Mouse (Mus musculus) bone marrow, adult 2 months (tissue): ENCODE data around the gene Cd200r3. TPM values are rescaled to one million over a fixed set of nuclear protein-coding genes. Genes with fewer than 3 reads are reported as not detected.

Experiments
- H3K27ac ChIP-seq: fragments of 200-500 bp; 2 replicates; pipeline ENCODE4 v1.5.1; 2012; ENCODE audit warnings: low read depth, mild to moderate bottlenecking, control low read depth, inconsistent platforms, low read length; ENCODE audit not compliant: control insufficient read depth, poor library complexity, insufficient read depth
- H3K4me1 ChIP-seq: fragments of 200-500 bp; 2 replicates; pipeline ENCODE4 v1.6.1; 2011; ENCODE audit warnings: low read length; ENCODE audit not compliant: control insufficient read depth, insufficient read depth
- H3K4me3 ChIP-seq: fragments of 200-500 bp; replicated peaks from 2 replicates; pipeline ENCODE3; 2011; ENCODE audit warnings: mild to moderate bottlenecking, low read depth, low read length, control low read depth; ENCODE audit not compliant: control insufficient read depth
- CTCF ChIP-seq: fragments of 200-500 bp; IDR thresholded peaks from 2 replicates; pipeline ENCODE4 v1.5.1; 2011; ENCODE audit warnings: low read length, control low read depth; ENCODE audit not compliant: control insufficient read depth, insufficient read depth
- POLR2A ChIP-seq: fragments of 200-500 bp; IDR thresholded peaks from 2 replicates; pipeline ENCODE4 v1.6.1; 2011; ENCODE audit warnings: low read depth, mild to moderate bottlenecking, control low read depth, low read length, borderline replicate concordance; ENCODE audit not compliant: control insufficient read depth
- WGBS: fragments of 180-500 bp; shearing (Covaris S2); methylation state at CpG from one replicate; pipeline ENCODE4 v1.1.7; 2018; 5-methylcytosine and 5-hydroxymethylcytosine counted together
- polyA plus RNA-seq: library from polyadenylated mRNA; stranded (reverse); fragments of >200 nt; gene quantifications from 2 replicates; pipeline ENCODE4 v1.2.4, GENCODE M21; 2011; ENCODE audit warnings: low replicate concordance; ENCODE audit not compliant: missing spikeins, insufficient read depth, insufficient read length

Gene Cd200r3
- 4.6 TPM in 1 of 2 replicates, not detected in the other for polyA plus RNA-seq

DNA sequence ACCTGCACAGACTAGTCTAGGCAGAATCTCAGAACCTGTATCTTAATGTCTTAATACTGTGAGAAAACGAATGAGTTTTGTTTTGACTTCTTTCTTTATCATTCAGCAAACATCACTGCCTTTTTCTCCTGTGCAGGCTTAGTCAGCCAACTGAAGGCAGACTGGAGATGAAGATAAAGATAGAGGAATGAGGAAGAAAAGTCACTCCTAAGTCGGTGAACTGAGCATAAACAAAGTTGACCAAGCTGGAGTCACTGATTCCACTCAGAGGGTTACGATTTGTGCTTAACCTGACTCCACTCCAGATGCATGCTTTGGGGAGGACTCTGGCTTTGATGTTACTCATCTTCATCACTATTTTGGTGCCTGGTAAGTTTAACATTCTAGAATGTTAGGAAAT is at the start of gene Cd200r3:
TSS of gene Cd200r3 (plus strand) at position 211 of the 400 bp plus-strand sequence.
- 15% methylated on average over 3 of the region's 3 CpGs for WGBS
- Histone ChIP-seq H3K4me3 (no peak within 1 kb of the TSS), H3K4me1 (no peaks in the 10 kb centered on the region), H3K27ac (no peak within 1 kb of the TSS)
- no peak for TF ChIP-seq POLR2A

DNA sequence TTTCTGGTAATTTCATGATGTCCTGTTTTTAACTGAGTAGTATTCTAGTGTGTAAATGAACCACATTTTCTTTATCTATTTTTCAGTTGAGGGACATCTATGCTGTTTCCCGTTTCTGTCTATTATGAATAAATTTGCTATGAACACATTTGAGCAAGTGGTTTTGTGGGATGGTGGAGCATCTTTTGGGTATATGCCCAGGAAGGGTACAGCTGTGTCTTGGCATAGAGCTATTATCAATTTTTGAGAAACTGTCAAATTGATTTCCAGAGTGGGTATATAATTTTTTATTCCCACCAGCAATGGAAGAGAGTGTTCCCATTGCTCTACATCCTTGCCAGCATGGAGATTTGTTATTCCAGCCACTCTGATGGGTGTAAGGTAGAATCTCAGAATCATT is 11.5 kb upstream of the Cd200r3 start:
- 68% methylated on average over 1 of the region's 1 CpGs for WGBS
- no peak overlapping the region for H3K4me3 ChIP-seq
- no peaks in the 10 kb centered on the region for H3K4me1 ChIP-seq
- no peak overlapping the region for H3K27ac ChIP-seq
- TF ChIP-seq POLR2A (no peak), CTCF (no peak)

DNA sequence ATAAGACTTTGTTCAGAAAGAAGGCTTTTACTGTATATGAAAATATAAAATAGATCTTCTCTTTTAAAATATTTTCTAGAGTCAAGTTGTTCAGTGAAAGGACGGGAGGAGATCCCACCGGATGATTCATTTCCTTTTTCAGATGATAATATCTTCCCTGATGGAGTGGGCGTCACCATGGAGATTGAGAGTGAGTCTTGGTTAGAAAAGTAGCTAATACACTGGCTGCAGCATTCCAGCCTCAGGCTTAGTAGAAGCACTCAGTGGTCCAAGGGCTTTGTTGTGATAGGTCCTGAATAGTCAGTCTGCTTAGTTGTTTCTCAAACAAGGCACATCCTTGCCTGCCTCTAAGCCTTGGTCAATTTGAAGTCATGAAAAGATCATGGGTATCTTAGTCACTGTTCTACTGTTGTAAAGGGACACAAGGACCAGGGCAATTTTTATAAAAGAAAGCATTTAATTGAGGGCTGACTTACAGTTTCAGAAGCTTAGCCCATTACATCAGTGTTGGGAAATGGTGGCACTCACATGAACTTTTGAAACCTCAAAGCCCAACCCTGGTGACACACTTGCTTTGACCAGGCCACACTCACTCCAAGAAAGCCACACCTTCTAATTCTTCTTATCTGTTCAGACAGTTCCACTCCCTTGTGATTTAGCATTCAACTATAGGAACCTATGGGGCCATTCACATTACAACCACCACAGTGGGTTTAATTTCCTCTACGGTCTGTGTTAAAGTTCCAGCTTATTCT is 8.1 kb downstream of the Cd200r3 start:
- TF ChIP-seq POLR2A = no peak
- Histone ChIP-seq H3K4me3 (no peak overlapping the region), H3K27ac (no peak overlapping the region), H3K4me1 (no peaks in the 10 kb centered on the region)
- 55% methylated on average over 4 of the region's 4 CpGs for WGBS

DNA sequence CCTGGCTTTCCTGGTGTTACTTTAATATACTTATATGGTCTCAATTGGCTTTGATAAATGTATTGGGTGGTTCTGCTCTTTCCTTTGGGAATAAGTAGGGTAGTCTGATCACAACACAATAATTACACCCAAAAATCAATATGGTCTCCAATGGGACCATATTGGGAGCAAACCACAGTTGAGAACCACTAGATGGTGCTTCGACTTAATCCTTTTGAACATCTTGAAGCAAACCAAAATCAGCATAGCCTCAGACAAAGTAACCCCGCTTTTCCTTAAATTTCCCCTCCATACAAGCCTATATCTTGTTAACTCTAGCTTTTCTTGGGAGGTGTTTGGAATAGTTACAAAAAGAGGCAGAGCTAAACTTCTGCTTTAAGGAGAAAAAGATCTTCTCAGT is 18.8 kb downstream of the Cd200r3 start:
- no peak for TF ChIP-seq POLR2A
- no peak for TF ChIP-seq CTCF
- Histone ChIP-seq H3K27ac (no peak overlapping the region), H3K4me3 (no peak overlapping the region), H3K4me1 (peaks cover 3% of the 10 kb centered on the region; the same call in 1 of the 2 replicates)
- 45% methylated on average over 2 of the region's 2 CpGs for WGBS

DNA sequence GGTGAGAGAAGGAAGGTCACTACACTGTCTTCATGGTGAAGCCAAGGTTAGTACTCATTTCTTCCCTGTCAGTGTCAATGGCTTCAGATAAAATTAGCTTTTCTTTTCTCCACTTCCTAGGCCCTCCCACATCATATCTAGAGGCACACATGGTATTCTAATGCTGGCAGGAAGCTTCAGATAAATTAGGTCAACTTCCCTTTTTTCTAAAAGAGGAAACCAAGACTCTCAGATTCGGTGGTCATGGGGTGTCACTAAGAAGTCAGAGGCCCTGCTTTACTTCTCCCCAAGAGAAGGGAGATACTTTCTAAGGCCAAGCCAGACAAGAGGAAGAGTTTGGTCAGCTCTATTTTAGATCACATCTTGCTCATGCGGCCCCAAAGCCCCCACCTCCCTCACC is 19.3 kb downstream of the Cd200r3 start:
- Histone ChIP-seq H3K27ac (peak overlapping the region; percentile 85), H3K4me3 (no peak overlapping the region), H3K4me1 (peaks cover 3% of the 10 kb centered on the region; the same call in 1 of the 2 replicates)
- WGBS = 3% methylated on average over 2 of the region's 2 CpGs
- TF ChIP-seq CTCF = no peak
- no peak for TF ChIP-seq POLR2A

DNA sequence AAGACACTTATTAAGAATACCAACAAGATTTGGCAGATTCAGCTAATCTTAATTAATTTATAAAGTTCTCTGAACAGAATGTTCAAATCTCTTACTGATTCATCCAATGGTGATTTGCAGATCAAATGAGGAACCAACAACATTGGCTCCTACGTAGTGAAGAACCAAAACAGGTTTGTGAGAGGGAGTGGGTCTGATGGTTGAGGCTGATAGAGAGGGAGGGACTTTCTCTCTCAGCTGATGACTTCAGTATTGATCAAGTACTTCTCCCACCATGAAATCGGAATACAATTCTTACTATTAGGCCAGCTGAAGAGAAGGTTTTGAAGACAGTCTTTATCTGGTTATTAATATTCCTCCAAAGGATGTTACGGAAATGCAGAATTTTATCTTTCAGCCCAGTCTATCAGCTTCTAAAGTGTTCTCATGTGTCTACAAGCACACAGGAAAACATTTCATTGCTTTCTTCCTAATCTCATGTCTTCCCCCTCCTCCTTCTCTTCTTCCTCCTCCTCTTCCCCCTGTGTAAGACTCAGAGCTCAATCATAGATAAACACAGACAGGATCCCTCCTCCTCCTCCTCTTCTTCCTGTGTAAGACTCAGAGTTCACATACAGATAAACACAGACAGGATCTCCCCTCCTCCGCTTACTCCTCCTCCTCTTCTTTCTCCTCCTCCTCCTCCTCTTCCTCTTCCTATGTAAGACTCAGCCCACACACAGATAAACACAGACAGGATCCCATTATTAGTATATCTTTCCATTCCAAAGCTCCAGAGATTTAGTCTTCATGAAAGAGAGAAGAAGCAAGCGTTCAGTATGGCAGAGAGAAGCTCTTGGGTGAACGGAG is 21.3 kb downstream of the Cd200r3 start:
- Histone ChIP-seq H3K4me3 (no peak overlapping the region), H3K4me1 (peaks cover 3% of the 10 kb centered on the region; the same call in 1 of the 2 replicates), H3K27ac (no peak overlapping the region)
- TF ChIP-seq POLR2A (no peak), CTCF (no peak)
- WGBS = 66% methylated on average over 6 of the region's 6 CpGs

DNA sequence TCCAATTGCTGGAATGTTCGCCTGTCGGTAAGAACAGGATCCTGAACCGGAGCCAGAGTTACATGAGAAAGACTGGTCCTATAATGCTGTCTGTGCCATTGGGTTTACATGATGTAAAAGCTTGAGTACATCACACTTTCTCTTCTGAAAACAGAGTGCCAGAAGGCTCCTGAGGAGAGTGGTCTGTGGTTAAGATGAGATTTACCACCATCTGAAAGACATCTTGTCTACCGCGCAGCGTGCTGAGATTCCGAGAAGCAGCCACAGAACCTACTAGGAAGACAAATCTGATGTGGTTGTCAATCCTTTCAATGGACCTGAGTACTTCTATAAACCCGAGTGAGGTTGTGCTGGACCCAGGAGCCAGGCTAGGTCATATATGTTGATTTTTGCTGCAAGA is 21.9 kb downstream of the Cd200r3 start:
- H3K27ac ChIP-seq = no peak overlapping the region
- WGBS = 46% methylated on average over 8 of the region's 8 CpGs
- peaks cover 3% of the 10 kb centered on the region; the same call in 1 of the 2 replicates for H3K4me1 ChIP-seq
- H3K4me3 ChIP-seq = no peak overlapping the region
- no peak for TF ChIP-seq CTCF
- TF ChIP-seq POLR2A = no peak

DNA sequence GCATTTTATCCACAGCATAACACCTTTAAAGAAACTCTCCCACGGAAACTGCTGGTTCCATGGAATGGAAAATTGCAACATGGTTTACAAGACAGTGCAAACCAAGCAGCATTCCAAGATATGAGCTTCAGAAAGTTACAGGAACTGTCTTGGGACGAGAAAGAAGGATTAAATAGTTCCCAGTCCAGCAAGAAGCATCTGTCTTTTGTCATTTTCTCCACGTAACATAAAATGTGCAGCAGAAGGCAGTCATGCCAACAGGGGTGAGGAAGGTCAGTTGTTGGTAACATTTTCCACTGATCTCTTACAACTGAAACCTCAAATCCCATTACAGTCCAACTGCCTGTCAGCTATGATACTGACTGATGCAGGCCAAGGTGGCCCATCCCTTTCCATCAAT is 22.4 kb downstream of the Cd200r3 start:
- 75% methylated on average over 3 of the region's 3 CpGs for WGBS
- H3K27ac ChIP-seq = no peak overlapping the region
- no peak overlapping the region for H3K4me3 ChIP-seq
- peaks cover 3% of the 10 kb centered on the region; the same call in 1 of the 2 replicates for H3K4me1 ChIP-seq
- TF ChIP-seq POLR2A (no peak), CTCF (no peak)
